Mouse (Mus musculus): ENCODE measurements around the gene Arl15.
"Not testable (repeated sequence)": the region's sequence is repeated elsewhere in the genome, so short reads cannot be mapped to it uniquely, and the experiment has no call there.

The Arl15 gene

DNA sequence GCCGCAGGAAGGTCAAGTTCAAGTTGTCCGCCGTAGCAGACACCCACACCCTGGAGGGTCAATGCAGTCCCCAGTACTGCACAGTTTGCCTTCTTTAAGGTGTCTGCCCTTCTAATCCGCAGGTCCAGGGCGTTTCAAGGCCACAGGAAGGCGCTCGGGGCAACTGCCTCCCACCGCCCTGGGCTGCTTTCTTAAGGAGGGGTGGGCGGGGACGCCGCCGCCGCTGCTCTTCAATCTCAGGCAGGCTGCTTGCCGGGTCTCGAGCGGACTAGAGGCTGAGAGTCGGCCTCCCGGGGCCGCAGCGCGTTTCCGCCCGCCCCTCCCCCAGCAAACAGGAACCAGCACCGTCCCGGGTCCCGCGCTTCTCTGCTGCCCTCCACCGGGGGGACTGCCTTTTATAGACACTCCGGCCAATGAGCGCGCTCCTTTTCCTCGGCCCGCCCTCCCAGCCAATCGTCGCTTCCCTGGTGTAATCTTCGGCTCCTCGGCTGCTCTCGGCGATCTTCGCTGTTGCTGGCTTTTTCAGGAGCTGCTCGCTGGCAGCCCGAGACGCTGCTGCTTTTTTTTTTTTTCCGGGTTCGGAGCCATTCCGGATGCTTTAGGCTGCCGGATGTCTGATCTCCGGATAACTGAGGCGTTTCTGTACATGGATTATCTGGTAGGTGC lies at the start of gene Arl15:
Gene Arl15 (plus strand): TSS at position 467 of the 666 bp plus-strand sequence.
- peak; percentile 97 to 99 for DNase-seq

DNA sequence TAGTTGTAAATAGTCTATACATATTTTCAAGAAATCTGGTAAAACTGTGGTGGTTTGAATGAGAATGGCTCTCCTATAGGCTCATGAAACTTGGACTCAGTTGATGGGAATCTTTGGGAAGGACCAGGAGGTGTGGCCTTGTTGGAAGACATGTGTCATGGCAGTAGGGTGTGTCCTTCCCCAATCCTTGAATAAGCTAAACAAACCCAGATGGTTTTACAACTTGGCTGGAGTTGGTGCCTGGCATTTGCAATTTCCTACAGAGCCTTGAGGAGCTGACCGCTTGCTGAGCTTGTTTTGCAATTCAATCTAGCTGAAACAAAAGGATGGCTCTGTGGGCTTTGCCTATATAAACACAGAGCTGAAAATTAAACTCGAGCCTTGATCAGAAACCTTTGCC lies 49.0 kb upstream of the Arl15 start:
- DNase-seq: no peak

DNA sequence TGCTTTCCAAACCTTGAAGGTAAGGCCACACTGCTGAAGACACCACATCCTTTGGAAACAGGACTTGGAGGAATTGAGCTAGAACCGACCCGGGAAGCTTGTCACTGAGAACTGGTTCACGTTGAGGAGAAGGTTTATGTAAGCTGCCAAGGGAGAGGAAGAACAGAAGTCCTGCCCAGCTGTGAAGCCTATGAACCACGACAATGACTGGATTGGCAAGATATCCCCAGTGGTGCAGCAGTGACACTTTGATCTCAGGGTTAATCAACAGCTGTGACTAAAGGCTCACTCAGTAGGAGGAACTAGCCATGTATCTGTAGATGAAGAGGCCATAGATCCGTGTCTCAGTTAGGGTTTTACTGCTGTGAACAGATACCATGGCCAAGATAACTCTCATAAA lies 43.5 kb upstream of the Arl15 start:
- DNase-seq: no peak

- no peak for DNase-seq
These were observed 39.3 kb upstream of the Arl15 start for GRCm38 (mm10) chr13:113754731-113755689.

DNA sequence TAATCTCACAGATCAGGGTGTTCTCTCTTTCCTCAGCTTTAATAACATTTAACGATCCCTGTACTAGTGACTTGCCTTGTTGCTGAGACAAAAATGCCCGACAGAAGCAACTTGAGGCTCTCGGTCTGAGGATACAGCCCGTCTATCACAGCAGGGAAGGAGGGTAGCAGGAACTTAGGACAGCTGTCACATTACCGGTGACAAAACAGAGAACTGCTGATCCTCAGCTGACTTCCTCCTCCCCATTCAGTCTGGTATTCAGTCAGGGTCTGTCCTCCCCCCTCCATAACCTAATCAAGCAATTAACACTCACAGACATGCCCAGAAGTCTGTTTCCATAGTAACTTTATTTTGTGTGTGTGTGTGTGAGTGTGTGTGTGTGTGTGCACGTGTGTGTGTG lies 38.5 kb upstream of the Arl15 start:
- DNase-seq: no peak

DNA sequence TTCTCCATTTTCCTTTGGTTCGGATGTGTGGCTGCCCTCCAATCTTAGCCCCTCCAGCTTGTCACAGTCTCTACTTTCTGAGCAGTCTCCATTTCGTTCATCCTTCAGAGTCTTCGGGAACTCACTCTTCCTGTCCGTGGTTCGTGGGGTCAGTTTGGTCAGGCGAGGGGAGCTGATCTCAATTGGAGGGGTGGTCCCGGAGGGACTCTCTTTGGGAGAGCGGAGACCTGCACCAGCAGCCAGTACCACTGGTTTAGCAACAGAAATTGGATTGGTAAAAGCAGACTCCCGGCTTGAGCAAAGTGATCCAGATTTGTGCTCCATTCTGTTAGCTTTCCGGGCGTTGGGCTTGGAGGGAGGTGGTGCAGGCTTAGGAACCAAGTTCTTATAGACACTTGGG lies 32.6 kb upstream of the Arl15 start:
- no peak for DNase-seq

GRCm38 (mm10) chr13:113762766-113763516 lies 31.4 kb upstream of the Arl15 start:
- DNase-seq: no peak

GRCm38 (mm10) chr13:113765411-113765810 lies 28.9 kb upstream of the Arl15 start:
- DNase-seq: no peak

GRCm38 (mm10) chr13:113769829-113770228 lies 24.5 kb upstream of the Arl15 start:
- DNase-seq: no peak

- no peak for DNase-seq
These were observed 24.0 kb upstream of the Arl15 start for GRCm38 (mm10) chr13:113770340-113770739.

- no peak for DNase-seq
These were observed 23.0 kb upstream of the Arl15 start for GRCm38 (mm10) chr13:113771340-113771739.

DNA sequence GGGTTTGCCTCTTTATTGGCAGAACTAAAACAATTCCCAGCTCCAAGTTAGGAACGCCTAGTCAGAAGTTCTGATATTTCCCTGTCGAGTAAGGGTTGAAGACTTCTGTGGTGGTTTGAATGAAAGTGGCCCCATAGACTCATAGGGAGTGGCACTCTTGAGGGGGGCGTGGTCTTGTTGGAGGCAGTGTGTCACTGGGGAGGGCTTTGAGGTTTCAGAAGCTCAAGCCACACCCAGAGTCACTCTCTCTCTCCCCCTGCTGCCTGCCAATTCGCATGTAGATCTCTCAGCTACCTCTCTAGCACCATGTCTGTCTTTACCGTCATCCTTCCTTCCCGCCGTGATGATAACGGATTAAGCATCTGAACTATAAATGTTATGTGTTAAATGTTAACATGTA lies 19.5 kb upstream of the Arl15 start:
- DNase-seq: no peak

DNA sequence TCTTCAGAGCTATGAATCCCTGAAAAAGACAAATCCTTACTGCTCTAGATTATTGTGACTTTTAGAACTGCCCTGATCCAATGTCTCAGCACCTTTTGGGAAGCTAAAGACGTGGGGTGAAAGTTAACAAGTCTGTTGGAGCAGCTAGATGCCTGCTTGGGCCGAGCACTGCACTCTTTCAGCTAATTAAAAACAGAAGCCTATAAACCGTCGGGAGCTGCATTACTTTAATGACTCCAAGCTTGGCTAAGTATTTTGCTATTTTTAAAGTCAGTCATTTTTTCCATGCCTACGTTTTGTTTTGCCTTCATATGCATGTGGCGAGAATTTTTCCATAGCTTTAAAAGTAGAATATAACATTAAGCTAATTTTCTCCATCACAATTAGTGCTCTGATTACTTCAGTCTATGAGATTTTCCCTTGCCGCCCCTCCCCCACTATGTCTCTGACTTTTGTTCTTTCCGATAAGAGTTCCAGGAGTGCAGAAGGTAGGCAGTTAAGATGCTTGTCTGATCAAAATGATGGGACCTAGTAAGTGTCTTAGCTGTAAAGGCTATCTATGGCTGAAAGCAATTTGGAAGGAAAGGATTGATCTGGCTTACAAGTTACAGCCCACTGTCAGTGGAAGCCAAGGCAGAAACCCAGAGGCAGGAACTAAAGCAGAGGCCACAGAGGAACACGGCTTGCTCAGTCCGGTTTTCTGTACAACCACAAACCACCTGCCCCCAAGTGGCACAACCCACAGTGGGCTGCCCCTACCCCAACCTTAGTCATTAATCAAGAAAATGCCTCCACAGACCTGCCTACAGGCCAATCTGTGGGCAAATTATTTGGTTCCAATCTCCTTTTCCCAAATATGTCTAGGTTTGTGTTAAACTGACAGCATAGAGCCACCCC lies 18.8 kb upstream of the Arl15 start:
- no peak for DNase-seq

GRCm38 (mm10) chr13:113785803-113786202 lies 8.5 kb upstream of the Arl15 start:
- no peak for DNase-seq

DNA sequence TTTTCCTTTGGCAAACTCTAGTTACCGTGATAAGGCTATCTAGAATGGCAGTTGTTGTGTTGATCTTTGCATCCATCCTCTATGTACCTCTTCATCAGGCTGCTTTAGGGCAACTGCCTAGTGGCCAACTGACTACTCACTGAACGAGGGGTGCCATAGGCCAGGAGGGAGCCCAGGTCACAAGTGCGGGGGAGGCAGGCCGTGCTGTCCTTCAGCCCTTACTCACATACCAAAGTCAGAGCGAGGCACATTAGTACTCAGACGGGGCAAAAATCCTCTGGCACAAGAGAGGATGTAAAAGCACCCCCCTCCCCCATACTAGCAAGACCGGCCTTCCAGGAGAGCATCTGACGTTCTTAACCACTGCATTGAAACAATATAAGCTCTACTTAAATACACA lies 7.2 kb upstream of the Arl15 start:
- DNase-seq: no peak

- DNase-seq: not testable (repeated sequence)
These were observed 4.3 kb upstream of the Arl15 start for GRCm38 (mm10) chr13:113790016-113790415.

GRCm38 (mm10) chr13:113793637-113794036 lies 668 bp upstream of the Arl15 start:
- no peak for DNase-seq

GRCm38 (mm10) chr13:113794705-113795655 lies 675 bp downstream of the Arl15 start:
- peak in 1 of 2 experiments; percentile 41 for DNase-seq

DNA sequence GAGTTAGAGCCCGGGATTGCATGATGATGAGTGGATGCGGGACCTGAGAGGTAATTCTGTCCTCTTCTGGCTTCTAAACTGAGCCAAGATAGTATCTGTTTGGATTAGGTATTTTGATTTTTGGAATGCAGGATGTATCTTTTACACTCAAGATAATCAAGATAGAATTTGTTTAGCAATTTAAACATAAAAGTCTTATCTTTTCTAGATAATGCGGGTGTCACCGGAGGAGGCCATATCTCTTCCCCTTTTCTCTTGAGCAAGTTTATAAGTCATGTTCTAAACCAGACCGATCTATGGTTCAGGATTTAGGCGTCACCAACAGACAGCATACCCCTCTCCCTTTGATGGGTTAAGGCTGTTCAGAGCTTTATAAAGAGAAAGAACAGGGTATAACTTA lies 3.1 kb downstream of the Arl15 start:
- DNase-seq: no peak

DNA sequence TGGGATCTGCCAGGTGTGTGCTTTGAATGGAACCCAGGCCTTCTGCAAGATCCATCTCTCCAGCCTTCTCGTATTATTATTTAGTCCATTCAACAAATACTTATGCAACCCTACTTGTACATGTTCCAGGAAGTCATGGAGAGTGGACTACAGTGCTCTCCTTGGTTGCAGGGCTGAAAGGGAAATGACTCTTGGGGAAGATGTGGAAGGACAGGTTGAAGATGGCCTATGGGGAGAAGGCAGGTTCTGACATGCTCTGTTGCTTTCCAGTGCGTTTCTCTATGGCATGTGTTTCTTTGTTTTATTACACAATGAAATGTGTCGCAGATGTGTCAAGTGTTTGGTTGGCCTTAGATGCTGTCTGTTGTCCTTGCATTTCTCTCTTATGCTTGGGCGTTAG lies 5.1 kb downstream of the Arl15 start:
- no peak for DNase-seq

- DNase-seq: no peak
These were observed 5.9 kb downstream of the Arl15 start for GRCm38 (mm10) chr13:113800246-113800645.
